Mouse (Mus musculus): ENCODE measurements around the gene Dnhd1.
"Not testable (repeated sequence)": the region's sequence is repeated elsewhere in the genome, so short reads cannot be mapped to it uniquely, and the experiment has no call there.

Dnhd1 gene

DNA sequence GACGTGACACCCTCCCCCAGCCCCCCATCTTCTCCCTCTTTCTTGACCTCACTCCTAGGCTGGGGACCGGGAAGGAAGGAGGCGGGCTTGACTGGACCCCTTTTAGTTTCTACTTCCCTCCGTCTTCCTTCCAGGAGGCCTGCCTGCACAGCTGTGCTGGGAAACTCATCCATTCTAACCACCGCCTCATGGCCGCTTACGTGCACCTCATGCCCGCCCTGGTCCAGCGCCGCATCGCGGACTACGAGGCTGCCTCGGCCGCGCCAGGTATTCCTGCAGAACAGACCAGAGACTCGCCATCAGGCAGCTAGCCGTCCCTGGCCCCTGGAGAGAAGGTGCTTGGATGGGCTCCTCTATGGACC is 9.8 kb upstream of the Dnhd1 start:
- peak in 1 of 2 experiments; percentile 62 for DNase-seq

DNA sequence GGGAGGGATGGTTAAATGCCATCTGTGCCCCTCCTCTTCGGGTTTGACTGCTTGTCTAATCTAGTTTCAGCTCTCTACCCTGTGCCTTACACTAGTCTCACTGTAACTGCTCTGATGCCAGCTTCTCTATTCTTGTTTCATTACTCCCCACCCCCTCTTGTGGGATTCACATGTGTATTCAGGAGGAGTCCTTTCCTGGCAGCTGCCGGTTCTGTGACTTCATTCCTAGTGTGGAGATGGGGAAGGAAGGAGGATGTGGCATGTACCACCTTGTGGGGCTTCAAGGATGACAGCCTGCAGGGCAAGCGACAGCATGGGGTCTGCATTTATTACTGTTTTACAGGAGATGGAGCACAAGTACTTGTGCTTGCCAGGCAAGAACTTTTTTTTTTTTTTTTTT is 8.7 kb upstream of the Dnhd1 start:
- no peak for DNase-seq

DNA sequence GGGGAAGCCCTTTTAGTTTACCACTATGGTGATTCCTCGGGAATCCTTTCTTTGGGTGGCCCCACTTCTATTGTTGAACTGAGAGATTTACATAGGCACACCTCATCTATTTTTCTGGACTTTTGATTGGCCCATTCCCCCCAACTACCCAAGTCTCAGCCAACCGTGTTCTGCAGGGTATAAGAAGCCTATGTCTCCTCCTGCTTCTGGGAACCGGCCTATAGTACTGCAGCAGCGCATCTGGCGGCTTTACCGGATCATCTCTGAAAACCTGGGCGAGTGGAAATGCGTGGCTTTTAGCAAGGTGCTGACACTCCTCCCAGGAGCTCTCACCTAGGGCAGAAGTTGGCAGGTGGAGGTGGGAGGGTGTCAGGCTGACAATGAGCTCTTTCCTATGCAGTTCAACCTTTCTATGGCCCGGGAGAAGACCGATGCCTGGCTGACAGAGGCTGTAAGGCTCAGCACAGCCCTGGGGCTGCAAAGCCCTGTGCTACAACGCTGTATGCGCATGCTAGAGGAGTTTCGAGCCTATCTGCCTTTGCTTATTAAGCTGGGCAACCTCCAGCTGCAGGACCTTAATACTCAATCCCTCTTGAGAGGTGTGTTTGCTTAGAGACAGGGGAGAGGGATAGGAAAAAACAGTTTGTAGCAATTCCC is 35.0 kb downstream of the Dnhd1 start:
- no peak for DNase-seq

DNA sequence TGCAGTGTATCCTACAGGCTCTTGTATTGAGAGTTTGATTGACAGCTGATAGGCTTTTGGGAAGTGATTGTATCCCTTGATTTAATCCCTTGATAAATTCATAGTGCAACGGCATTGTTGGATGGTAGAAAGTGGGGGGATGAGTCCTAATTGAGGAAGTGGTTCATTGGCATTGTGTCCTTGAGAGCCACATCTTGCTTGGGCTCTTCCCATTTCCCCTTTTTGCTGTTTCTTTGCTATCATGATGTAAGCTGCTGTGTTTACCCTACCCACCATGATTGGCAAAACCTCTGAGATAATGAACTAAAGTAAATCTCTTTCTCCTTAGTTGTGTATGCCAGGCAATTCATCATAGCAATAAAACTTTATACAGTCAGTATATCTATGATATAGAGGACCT is 40.2 kb downstream of the Dnhd1 start:
- no peak for DNase-seq

DNA sequence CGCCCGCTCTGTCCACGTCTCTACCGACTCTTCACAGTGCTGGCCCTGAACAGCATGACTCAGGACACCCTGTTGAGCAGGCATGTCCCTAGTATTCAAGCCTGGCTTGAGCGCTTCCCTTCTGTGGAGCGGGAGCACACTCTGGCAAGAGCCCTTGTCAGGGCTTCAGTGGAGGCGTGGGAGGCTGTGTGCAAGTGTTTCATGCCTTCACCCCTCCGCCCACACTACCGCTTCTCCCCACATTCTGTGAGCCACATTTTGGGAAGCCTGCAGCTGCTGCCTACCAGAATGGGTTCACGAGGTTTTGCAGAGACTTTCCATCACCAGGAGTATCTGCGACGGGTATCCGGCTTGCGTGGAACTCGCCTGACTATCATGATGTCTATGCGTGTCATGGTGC is 52.6 kb downstream of the Dnhd1 start:
- DNase-seq: no peak

DNA sequence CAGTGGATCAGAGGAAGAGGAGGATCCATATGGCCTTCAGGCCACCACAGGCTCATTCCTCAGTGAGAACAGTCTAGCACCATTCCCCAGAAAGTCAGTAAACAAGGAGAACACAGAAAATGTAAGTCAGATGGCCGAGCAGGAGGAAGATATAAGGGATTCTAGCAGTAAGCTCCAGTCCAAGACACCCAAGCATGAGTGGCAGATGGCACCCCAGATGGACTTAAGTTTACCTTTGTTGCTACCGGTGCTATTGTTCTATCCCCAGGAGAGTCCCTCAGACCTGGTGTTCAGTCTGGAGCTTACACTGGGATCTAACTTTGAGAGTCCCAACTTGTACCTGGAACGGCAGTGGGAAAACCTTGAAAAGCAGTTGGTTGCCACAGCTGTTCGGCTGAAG is 53.2 kb downstream of the Dnhd1 start:
- no peak for DNase-seq

DNA sequence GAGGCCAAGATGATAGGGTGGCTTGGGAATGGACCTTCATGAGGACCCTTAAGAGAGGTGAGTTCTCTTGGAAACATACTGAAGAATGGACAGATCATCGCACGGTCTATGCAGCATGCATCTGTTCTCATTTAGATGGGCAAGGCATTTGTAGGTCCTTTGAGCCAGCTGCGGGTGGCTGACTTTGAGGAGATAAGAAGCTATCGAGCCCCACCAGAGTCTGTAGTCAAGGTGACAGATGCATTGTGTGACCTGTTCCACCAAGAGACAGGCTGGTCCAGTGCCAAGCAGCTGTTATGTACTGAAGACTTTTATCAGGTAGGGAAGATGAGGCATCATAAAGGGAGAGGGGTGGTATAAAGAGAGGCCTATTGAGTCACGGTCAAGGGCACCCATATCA is 58.1 kb downstream of the Dnhd1 start:
- DNase-seq: no peak

DNA sequence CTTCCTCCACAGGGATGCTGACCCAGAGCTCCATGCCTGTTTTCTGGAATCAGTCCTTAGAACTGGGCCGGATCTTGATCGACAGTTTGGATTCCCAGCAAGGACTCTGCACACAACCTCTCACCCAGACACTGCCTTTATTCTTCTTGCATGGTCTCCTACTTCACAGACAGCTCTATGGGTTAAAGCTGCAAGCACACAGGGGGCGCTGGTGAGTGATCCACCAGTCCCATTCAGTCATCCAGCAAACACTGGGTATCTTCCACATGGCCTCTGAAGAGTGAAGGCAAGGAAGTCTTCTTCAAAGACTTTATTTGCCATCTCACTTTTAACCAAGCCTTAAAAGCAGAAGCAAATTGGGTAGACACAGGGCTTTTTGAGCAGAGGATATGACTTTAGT is 64.7 kb downstream of the Dnhd1 start:
- no peak for DNase-seq

GRCm38 (mm10) chr7:105721916-105722315 is 71.3 kb downstream of the Dnhd1 start:
- DNase-seq: no peak

DNA sequence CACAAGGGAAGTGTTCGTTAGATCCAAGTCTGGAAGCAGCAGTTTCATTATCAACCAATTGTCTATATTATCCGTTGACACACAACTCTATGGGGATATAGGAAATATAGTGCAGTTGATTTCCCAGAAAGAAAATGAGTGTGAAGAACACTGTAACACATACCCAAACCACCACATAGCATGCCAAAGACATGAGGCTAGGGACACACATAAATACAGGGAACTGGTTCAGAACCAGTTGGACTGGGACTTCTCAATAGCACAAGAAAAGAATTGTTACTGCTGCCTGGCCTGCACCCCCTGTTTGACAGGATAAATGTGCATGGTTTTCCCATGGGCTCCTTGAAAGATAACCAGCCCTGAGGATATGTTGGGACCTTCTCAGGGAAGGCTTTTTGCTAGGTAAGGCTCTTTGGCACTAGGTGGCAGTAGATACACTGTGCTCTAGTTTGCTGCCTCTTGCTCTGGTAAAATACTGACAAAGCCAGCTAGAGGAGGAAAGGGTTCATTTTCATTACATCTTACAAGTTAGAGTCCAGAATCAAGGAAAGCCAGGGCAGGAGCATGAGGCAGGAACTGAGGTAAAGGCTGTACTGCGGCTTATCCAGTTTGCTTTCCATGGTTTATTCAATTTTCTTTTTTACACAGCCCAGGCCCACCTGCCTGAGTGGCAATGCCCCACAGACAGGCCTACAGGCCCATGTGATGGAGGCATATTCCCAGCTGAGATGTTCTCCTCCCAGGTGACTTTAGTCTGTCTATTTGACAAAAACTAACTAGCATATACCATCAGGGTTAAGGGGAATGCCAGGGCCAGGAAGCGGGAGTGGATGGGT is 75.7 kb downstream of the Dnhd1 start:
- DNase-seq: peak; percentile 28 to 52

- DNase-seq: no peak
Measured at GRCm38 (mm10) chr7:105726980-105727325, 76.3 kb downstream of the Dnhd1 start.

- DNase-seq: no peak
Measured at GRCm38 (mm10) chr7:105728701-105729428, 78.2 kb downstream of the Dnhd1 start.

DNA sequence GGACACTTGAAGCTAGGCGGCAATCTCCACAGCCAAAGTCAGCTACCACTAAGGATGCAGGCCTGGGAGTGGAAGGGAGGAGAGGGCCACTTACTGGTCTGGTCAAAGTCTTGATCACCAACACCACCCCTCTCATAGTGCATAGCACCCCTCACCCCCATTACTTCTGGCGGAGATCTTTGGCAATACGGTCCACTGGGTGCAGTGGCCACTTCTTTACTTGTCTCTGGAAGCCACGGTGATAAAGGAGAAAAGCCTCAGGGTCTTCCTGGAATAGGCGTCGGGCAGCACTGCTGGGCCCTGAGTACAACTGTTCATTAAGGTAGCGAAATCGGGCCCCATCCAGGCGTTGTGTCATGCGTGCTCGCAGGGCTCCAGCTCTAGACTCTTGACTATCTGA is 83.2 kb downstream of the Dnhd1 start:
- no peak for DNase-seq

DNA sequence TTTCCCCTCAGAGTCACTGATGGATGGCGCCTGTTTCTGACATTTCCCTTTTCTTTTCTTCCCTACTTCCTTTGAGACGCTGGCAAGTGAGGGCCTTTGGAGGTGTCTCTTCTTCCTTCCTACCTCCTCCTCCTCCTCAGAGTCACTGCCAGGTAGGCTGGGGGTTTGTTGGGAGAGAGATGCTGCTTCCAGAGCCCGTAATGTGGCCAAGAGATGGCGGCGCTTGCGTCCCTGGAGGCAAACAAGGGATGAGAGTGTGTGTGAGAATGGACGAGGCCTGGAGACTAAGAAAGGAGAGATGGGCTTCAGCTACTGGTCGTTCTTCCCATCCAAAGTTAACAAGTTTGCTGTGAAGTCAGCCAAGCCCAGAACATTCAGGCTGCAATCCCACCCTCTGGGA is 84.2 kb downstream of the Dnhd1 start:
- no peak for DNase-seq

DNA sequence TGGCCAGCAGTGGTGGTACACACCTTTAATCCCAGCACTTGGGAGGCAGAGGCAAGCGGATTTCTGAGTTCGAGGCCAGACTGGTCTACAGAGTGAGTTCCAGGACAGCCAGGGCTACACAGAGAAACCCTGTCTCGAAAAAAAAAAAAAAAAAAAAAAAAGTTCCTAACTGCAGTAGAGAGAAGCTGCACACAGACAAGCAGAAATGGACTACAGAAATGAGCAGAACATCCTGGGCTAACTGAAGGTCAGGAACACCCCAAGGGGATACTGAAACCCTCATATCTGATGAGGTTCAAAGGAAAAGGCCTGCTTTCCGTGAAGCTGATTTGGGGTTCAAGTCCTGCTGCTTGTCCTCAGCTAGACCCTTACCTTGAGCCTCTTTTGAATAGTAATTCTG is 84.8 kb downstream of the Dnhd1 start:
- DNase-seq: not testable (repeated sequence)

GRCm38 (mm10) chr7:105736264-105736901 is 85.8 kb downstream of the Dnhd1 start, which contains the start of gene Ilk:
Gene Ilk (plus strand): TSS chr7:105736592.
- DNase-seq: peak; percentile 92 to 96

- peak; percentile 55 to 67 for DNase-seq
Measured at GRCm38 (mm10) chr7:105736911-105737521, 86.4 kb downstream of the Dnhd1 start, which contains the start of gene Rrp8. Gene Rrp8 (minus strand): TSS chr7:105737385.

GRCm38 (mm10) chr7:105737648-105738047 is 87.0 kb downstream of the Dnhd1 start:
- no peak for DNase-seq

- no peak for DNase-seq
Measured at GRCm38 (mm10) chr7:105738286-105738685, 87.7 kb downstream of the Dnhd1 start.

GRCm38 (mm10) chr7:105738948-105739347 is 88.3 kb downstream of the Dnhd1 start:
- DNase-seq: peak; percentile 81 to 88

GRCm38 (mm10) chr7:105740089-105740795 is 89.6 kb downstream of the Dnhd1 start:
- DNase-seq: no peak

DNA sequence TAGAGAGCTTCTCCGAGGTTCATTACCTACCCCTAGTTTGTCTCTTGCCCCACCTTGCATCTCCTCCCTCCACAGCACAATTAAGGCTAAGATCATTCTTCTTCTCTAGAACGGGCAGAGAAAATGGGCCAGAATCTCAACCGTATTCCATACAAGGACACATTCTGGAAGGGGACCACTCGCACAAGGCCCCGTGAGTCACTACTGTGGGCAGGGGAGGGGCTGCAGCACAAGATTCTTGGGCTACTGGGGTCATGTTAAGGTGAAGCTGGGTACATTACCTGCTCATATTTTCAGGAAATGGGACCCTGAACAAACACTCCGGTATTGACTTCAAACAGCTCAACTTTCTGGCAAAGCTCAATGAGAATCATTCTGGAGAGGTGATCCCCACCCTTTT is 90.2 kb downstream of the Dnhd1 start:
- no peak for DNase-seq

All from kidney, postnatal 4 days (tissue).